Mouse (Mus musculus) kidney, embryonic 14.5 days (tissue): Measurements from ENCODE around the gene Klhl32. TPM values are rescaled to one million over a fixed set of nuclear protein-coding genes. Genes with fewer than 3 reads are reported as not detected.

Experiments used
- ATAC-seq: fragments of 200-750 bp; cut with Nextera tagmentation; 2 replicates; pipeline ENCODE4 v1.8.0; 2017; ENCODE audit warnings: moderate number of reproducible peaks, mild to moderate bottlenecking, moderate TSS enrichment, moderate library complexity; ENCODE audit not compliant: low FRiP score, low TSS enrichment
- H3K27ac ChIP-seq: fragments of 300-500 bp; sonication (generic); 2 replicates; pipeline ENCODE4 v1.5.1; 2014; ENCODE audit warnings: low read depth, mild to moderate bottlenecking, low read length, moderate library complexity, mixed read lengths
- H3K27me3 ChIP-seq: fragments of 300-500 bp; sonication (generic); 2 replicates; pipeline ENCODE4 v1.6.1; 2014; ENCODE audit warnings: mild to moderate bottlenecking, low read length; ENCODE audit not compliant: control insufficient read depth, insufficient read depth
- H3K36me3 ChIP-seq: fragments of 300-500 bp; sonication (generic); 2 replicates; pipeline ENCODE4 v1.6.1; 2014; ENCODE audit warnings: low read length, mixed read lengths; ENCODE audit not compliant: control insufficient read depth, insufficient read depth
- H3K4me1 ChIP-seq: fragments of 300-500 bp; sonication (generic); 2 replicates; pipeline ENCODE4 v1.6.1; 2014; ENCODE audit warnings: low read length, mixed read lengths; ENCODE audit not compliant: control insufficient read depth, insufficient read depth
- H3K4me2 ChIP-seq: fragments of 300-500 bp; sonication (generic); replicated peaks from 2 replicates; pipeline ENCODE4 v1.6.1; 2014; ENCODE audit warnings: low read depth, mild to moderate bottlenecking, low read length
- H3K4me3 ChIP-seq: fragments of 300-500 bp; sonication (generic); 2 replicates; pipeline ENCODE4 v1.5.1; 2014; ENCODE audit warnings: mild to moderate bottlenecking, low read length
- H3K9ac ChIP-seq: fragments of 300-500 bp; sonication (generic); 2 replicates; pipeline ENCODE4 v1.6.1; 2014; ENCODE audit warnings: low read depth, mild to moderate bottlenecking, low read length, moderate library complexity
- H3K9me3 ChIP-seq: fragments of 300-500 bp; sonication (generic); 2 replicates; pipeline ENCODE4 v1.6.1; 2016; ENCODE audit warnings: low read length; ENCODE audit not compliant: control insufficient read depth
- WGBS: fragments of 180-500 bp; shearing (Covaris S2); extraction: QIAGEN DNeasy Blood & Tissue Kit; methylation state at CpG from one replicate; pipeline ENCODE4 v1.1.7; 2014; 5-methylcytosine and 5-hydroxymethylcytosine counted together
- polyA plus RNA-seq: library from polyadenylated mRNA; unstranded; fragments of >200 nt; fragmentation: Nextera tagmentation; extraction: Ambion mirVana; gene quantifications from 2 replicates; pipeline ENCODE4 v1.2.1, GENCODE M21; 2014

Klhl32 gene
- polyA plus RNA-seq, 1 experiment from 2014 or later: 2.5 TPM

DNA sequence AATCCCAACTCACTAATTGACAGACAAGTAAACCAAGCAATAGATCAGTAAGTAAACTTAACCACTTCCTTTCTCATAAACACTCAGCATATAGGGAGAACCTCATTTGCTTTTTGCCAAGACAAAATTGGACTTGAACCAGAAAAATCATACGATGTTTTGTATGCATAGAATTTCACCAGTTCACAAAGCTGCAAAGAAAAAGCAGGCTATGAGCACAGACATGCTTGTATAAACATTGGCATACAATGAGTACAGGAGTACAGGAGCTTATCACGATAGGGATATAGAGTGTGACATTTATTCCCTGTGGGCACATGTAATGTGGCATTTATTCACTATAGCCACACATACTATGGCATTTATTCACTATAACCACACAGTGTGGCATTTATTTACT is 220.5 kb downstream of the Klhl32 start:
- H3K27ac ChIP-seq: no peak overlapping the region
- no peak overlapping the region for H3K4me2 ChIP-seq
- H3K4me3 ChIP-seq: no peak overlapping the region
- 79% methylated on average over 2 of the region's 2 CpGs for whole genome bisulfite sequencing
- 0 out of 2 replicates have a peak, but pooled peaks cover 4% of the 10 kb centered on the region for H3K4me1 ChIP-seq
- H3K9ac ChIP-seq: no peak overlapping the region
- ATAC-seq: no peak
- no peaks in the 10 kb centered on the region for H3K27me3 ChIP-seq
- H3K9me3 ChIP-seq: no peaks in the 10 kb centered on the region
- H3K36me3 ChIP-seq: no peaks in the 10 kb centered on the region

GRCm38 (mm10) chr4:24627871-24628270 is 223.1 kb downstream of the Klhl32 start:
- Histone ChIP-seq H3K4me3 (no peak overlapping the region), H3K4me2 (no peak overlapping the region), H3K4me1 (0 out of 2 replicates have a peak, but pooled peaks cover 4% of the 10 kb centered on the region), H3K9me3 (no peaks in the 10 kb centered on the region), H3K9ac (no peak overlapping the region), H3K27me3 (no peaks in the 10 kb centered on the region), H3K36me3 (no peaks in the 10 kb centered on the region), H3K27ac (no peak overlapping the region)
- ATAC-seq: no peak
- 60% methylated on average over 1 of the region's 1 CpGs for WGBS

DNA sequence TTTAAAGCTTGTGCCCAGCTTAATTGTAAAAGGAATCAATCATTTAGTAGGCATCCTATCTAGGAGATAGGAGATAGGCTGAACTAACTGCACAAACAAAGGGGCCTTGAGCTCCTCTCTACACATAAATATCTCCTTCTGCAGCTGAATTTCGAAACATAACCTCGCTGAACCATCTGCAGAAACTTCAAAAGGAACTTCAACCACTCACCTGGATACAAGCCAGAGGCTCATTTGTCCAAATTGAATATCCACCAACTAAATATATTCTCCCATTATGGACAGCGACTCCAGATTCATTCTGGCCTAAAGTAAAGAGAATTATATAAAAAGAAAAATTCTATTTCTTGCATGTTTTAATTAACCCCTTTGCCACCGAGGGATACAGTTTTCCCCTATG is 224.2 kb downstream of the Klhl32 start:
- Histone ChIP-seq H3K27me3 (no peaks in the 10 kb centered on the region), H3K9me3 (no peaks in the 10 kb centered on the region), H3K4me3 (no peak overlapping the region), H3K27ac (no peak overlapping the region), H3K4me1 (no peaks in the 10 kb centered on the region), H3K4me2 (no peak overlapping the region), H3K36me3 (no peaks in the 10 kb centered on the region), H3K9ac (no peak overlapping the region)
- no peak for ATAC-seq
- WGBS: 67% methylated on average over 4 of the region's 4 CpGs

GRCm38 (mm10) chr4:24625951-24626584 is 224.9 kb downstream of the Klhl32 start:
- Histone ChIP-seq H3K4me3 (no peak overlapping the region), H3K4me1 (no peaks in the 10 kb centered on the region), H3K27me3 (no peaks in the 10 kb centered on the region), H3K9ac (no peak overlapping the region), H3K36me3 (no peaks in the 10 kb centered on the region), H3K4me2 (no peak overlapping the region), H3K27ac (no peak overlapping the region), H3K9me3 (no peaks in the 10 kb centered on the region)
- no peak for ATAC-seq
- 72% methylated on average over 13 of the region's 13 CpGs for WGBS

DNA sequence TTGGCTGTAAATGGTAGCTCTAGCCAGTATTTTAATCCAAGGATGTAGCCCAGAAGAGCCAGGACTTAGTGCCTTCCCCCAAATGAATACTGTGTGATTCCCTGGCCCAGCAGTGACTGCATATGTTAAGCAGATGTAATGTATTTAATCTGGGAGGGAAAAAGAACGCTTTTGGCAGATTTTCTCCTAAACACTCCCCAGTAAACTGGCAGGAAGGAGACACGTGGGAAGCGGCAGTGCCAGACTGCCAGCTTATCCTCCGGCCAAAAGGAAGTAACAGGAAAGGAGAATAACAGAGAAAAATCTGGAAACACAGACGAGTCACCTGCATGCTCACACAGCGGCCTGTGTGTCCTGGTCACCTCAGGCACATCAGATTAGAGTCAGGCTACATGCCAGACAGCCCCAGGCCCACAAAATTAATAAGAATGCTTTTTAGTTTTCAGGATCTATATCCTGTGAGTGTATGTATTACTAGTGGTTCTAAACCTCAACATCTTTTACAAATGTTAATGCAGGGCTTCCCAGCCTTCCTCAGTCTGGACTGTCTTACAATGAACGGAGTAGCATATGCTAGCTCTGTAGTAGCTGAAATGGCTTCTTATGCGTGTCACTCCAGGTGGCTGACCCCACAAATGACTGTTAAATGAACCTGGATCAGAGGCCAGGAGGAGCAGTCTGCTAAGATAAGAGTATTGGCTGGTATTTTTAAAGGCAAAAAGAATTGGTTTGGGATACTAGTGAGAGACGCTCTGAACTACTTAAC is 229.3 kb downstream of the Klhl32 start:
- H3K9me3 ChIP-seq: no peaks in the 10 kb centered on the region

DNA sequence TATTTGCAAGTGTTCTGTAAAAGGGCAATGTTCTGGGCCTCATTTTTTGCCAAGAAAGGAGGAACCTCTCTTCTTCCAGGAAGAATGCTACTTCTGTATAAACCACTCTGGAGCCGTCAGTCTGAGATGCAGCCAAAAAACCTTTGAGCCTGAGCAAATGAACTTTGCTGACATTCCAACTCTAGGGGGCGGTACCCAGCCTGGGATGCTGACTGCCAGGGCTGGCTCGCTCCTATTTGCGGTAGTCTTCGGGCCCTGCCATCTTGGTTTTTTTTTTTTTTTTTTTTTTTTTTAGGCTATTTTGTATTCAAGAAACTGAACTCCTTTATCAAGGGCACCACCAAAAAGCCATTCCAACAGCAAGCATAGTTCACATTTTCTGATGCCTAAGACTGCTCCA is 230.5 kb downstream of the Klhl32 start:
- Histone ChIP-seq H3K4me2 (no peak overlapping the region), H3K4me1 (no peaks in the 10 kb centered on the region), H3K4me3 (no peak overlapping the region), H3K9ac (no peak overlapping the region), H3K27ac (no peak overlapping the region), H3K27me3 (no peaks in the 10 kb centered on the region), H3K36me3 (no peaks in the 10 kb centered on the region), H3K9me3 (no peaks in the 10 kb centered on the region)
- no peak; the same call in 1 of the 2 replicates for ATAC-seq
- 92% methylated on average over 5 of the region's 5 CpGs for WGBS

More for the DNA sequence above, 229.3 kb downstream of the Klhl32 start:
- H3K4me1 ChIP-seq: no peaks in the 10 kb centered on the region
- no peak overlapping the region for H3K4me2 ChIP-seq
- no peak for ATAC-seq
- WGBS: 75% methylated on average over 9 of the region's 9 CpGs
- no peaks in the 10 kb centered on the region for H3K36me3 ChIP-seq
- no peak overlapping the region for H3K27ac ChIP-seq
- H3K9ac ChIP-seq: no peak overlapping the region
- no peak overlapping the region for H3K4me3 ChIP-seq
- no peaks in the 10 kb centered on the region for H3K27me3 ChIP-seq

DNA sequence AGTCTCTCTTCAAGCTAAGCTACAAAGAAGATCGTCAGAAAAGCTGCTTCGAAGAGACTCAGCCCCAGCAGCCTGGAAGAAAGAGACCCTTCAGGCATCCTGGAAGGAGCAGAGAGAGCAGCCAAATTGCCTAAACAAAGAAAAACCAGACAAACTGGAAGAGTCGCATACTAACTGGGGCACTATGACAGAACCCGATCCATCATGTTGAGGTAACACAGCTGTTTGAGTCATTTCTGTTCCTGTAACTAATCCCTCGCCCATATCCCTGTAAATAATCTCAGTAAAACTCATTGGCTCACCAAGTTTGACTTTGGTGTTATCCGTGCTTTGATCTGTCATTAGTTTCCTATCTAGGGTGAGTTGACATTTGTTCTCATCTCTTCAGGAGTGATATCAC is 230.9 kb downstream of the Klhl32 start:
- WGBS: 58% methylated on average over 6 of the region's 6 CpGs
- no peak overlapping the region for H3K4me2 ChIP-seq
- no peaks in the 10 kb centered on the region for H3K36me3 ChIP-seq
- peak; percentile 60; the same call in 1 of the 2 replicates for ATAC-seq
- H3K27ac ChIP-seq: no peak overlapping the region
- H3K9ac ChIP-seq: no peak overlapping the region
- no peak overlapping the region for H3K4me3 ChIP-seq
- no peaks in the 10 kb centered on the region for H3K4me1 ChIP-seq
- no peaks in the 10 kb centered on the region for H3K27me3 ChIP-seq
- no peaks in the 10 kb centered on the region for H3K9me3 ChIP-seq

- Histone ChIP-seq H3K4me1 (no peaks in the 10 kb centered on the region), H3K4me3 (no peak overlapping the region), H3K9me3 (no peaks in the 10 kb centered on the region), H3K27ac (no peak overlapping the region), H3K27me3 (no peaks in the 10 kb centered on the region), H3K9ac (no peak overlapping the region), H3K4me2 (no peak overlapping the region), H3K36me3 (no peaks in the 10 kb centered on the region; the same call in 1 of the 2 replicates)
- no peak for ATAC-seq
- WGBS: 97% methylated on average over 2 of the region's 2 CpGs
Measured at GRCm38 (mm10) chr4:24609564-24609963, 241.4 kb downstream of the Klhl32 start.

GRCm38 (mm10) chr4:24609085-24609484 is 241.8 kb downstream of the Klhl32 start:
- no peaks in the 10 kb centered on the region; the same call in 1 of the 2 replicates for H3K36me3 ChIP-seq
- H3K4me1 ChIP-seq: no peaks in the 10 kb centered on the region
- H3K9ac ChIP-seq: no peak overlapping the region
- H3K9me3 ChIP-seq: no peaks in the 10 kb centered on the region
- no peak overlapping the region for H3K4me3 ChIP-seq
- no peak for ATAC-seq
- no peaks in the 10 kb centered on the region for H3K27me3 ChIP-seq
- H3K27ac ChIP-seq: no peak overlapping the region
- WGBS: 72% methylated on average over 3 of the region's 3 CpGs
- H3K4me2 ChIP-seq: no peak overlapping the region
